Mouse (Mus musculus) heart, embryonic 11.5 days (tissue): ENCODE measurements around the gene Defb5. TPM values are rescaled to one million over a fixed set of nuclear protein-coding genes. Genes with fewer than 3 reads are reported as not detected.
"Not testable (repeated sequence)": the region's sequence is repeated elsewhere in the genome, so short reads cannot be mapped to it uniquely, and the experiment has no call there.

Source experiments
- ATAC-seq: fragments of 200-750 bp; cut with Nextera tagmentation; replicated peaks from 2 replicates; pipeline ENCODE4 v1.8.0; 2017; ENCODE audit warnings: moderate library complexity; ENCODE audit not compliant: insufficient number of reproducible peaks, low FRiP score, low TSS enrichment
- H3K27ac ChIP-seq: fragments of 300-500 bp; sonication (generic); 2 replicates; pipeline ENCODE4 v1.5.1; 2014; ENCODE audit warnings: mild to moderate bottlenecking, low read depth, low read length
- H3K27me3 ChIP-seq: fragments of 300-500 bp; sonication (generic); 2 replicates; pipeline ENCODE4 v1.6.1; 2014; ENCODE audit warnings: mild to moderate bottlenecking, low read length, mixed read lengths; ENCODE audit not compliant: control insufficient read depth, insufficient read depth
- H3K36me3 ChIP-seq: fragments of 300-500 bp; sonication (generic); 2 replicates; pipeline ENCODE4 v1.6.1; 2014; ENCODE audit warnings: mild to moderate bottlenecking, low read length, moderate library complexity, mixed read lengths; ENCODE audit not compliant: control insufficient read depth, insufficient read depth
- H3K4me1 ChIP-seq: fragments of 300-500 bp; sonication (generic); 2 replicates; pipeline ENCODE4 v1.6.1; 2014; ENCODE audit warnings: low read length; ENCODE audit not compliant: control insufficient read depth, insufficient read depth
- H3K4me2 ChIP-seq: fragments of 300-500 bp; sonication (generic); 2 replicates; pipeline ENCODE4 v1.6.1; 2014; ENCODE audit warnings: mild to moderate bottlenecking, moderate library complexity
- H3K4me3 ChIP-seq: fragments of 300-500 bp; sonication (generic); 2 replicates; pipeline ENCODE4 v1.5.1; 2014; ENCODE audit warnings: low read depth, low read length
- H3K9ac ChIP-seq: fragments of 300-500 bp; sonication (generic); 2 replicates; pipeline ENCODE4 v1.6.1; 2014; ENCODE audit warnings: mild to moderate bottlenecking, low read depth, low read length, moderate library complexity
- H3K9me3 ChIP-seq: fragments of 300-500 bp; sonication (generic); replicated peaks from 2 replicates; pipeline ENCODE4 v1.6.1; 2016; ENCODE audit warnings: low read length; ENCODE audit not compliant: control insufficient read depth
- WGBS: fragments of 180-500 bp; shearing (Covaris S2); extraction: QIAGEN DNeasy Blood & Tissue Kit; methylation state at CpG from one replicate; pipeline ENCODE4 v1.1.7; 2014; ENCODE audit not compliant: insufficient replicate concordance; 5-methylcytosine and 5-hydroxymethylcytosine counted together
- polyA plus RNA-seq: library from polyadenylated mRNA; unstranded; fragments of >200 nt; fragmentation: Nextera tagmentation; extraction: Ambion mirVana; gene quantifications from 2 replicates; pipeline ENCODE4 v1.2.1, GENCODE M21; 2014

Gene Defb5
- not detected in 2 replicates for polyA plus RNA-seq

DNA sequence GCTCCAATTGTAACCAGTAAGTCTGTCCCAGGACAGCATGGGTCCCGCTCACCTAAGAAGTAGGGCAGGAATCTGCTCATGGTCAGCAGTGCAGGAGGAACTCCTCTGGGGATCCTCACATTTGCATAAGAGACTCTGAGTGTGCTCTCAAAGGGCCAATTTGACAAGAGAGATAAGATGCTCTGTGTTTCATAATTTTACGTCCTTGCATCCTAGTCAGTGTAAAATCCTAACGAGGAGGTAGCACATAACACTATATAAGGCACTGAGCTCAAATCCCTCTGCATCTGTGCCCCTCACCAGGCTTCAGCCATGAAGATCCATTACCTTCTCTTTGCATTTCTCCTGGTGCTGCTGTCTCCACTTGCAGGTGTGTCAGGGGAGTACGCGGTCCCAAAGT lies at the start of gene Defb5:
Gene Defb5, plus strand, starts transcription at position 301 of the 400 bp plus-strand sequence.
- no peaks in the 10 kb centered on the region; the same call in 1 of the 2 replicates for H3K9me3 ChIP-seq
- H3K9ac ChIP-seq: no peak within 1 kb of the TSS
- H3K27me3 ChIP-seq: no peaks in the 10 kb centered on the region
- no peak within 1 kb of the TSS for H3K4me3 ChIP-seq
- 81% methylated on average over 5 of the region's 5 CpGs for WGBS
- no peak within 1 kb of the TSS for H3K27ac ChIP-seq
- H3K36me3 ChIP-seq: no peaks in the 10 kb centered on the region
- ATAC-seq: no peak
- H3K4me1 ChIP-seq: no peaks in the 10 kb centered on the region
- no peak within 1 kb of the TSS for H3K4me2 ChIP-seq

DNA sequence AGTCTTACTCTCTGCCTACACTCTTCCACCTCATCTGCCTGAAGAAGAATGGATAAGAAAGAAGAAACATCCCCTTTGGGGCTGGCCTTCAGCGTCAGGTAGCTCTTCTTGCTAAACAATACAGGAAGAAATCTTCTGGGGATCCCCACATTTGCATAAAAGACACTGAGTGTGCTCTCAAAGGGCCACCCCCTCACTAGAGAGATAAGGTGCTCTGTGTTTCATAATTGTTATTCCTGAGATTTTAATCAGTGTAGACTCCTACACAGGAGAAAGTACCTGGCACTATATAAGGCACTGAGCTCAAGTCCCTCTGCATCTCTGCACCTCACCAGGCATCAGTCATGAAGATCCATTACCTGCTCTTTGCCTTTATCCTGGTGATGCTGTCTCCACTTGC lies 22.2 kb upstream of the Defb5 start, which contains the start of gene Defb6:
Gene Defb6, plus strand, starts transcription at position 318 of the 400 bp plus-strand sequence.
- Histone ChIP-seq H3K9ac (no peak within 1 kb of the TSS), H3K9me3 (no peaks in the 10 kb centered on the region), H3K36me3 (no peaks in the 10 kb centered on the region), H3K4me2 (no peak within 1 kb of the TSS), H3K4me1 (no peaks in the 10 kb centered on the region), H3K27ac (no peak within 1 kb of the TSS), H3K27me3 (no peaks in the 10 kb centered on the region), H3K4me3 (no peak within 1 kb of the TSS)
- ATAC-seq: no peak
- 69% methylated on average over 1 of the region's 1 CpGs for WGBS

DNA sequence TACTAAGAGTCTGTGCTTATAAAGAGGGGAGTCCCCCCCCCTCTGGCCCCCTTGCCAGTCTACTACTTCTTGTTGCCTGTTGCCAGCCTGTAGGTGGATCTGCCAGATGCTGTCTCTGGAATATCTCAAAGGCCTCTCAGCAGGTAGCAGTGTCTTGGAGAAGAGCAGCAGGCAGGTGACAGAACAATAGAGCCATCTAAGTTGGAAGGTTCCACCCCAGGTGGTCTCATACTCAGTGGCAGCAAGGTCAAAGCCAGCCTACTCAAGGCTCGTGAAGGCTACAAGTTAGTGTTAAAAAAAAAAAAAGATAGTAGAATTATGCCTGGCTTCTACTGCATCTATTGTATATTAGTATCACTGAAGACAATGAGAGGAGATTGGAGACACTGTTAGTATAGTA lies 9.3 kb upstream of the Defb5 start:
- no peaks in the 10 kb centered on the region; the same call in 1 of the 2 replicates for H3K9me3 ChIP-seq
- H3K27ac ChIP-seq: no peak overlapping the region
- WGBS: 75% methylated on average over 1 of the region's 1 CpGs
- no peak overlapping the region for H3K9ac ChIP-seq
- no peak for ATAC-seq
- no peaks in the 10 kb centered on the region for H3K4me1 ChIP-seq
- H3K4me2 ChIP-seq: no peak overlapping the region
- no peaks in the 10 kb centered on the region for H3K27me3 ChIP-seq
- no peaks in the 10 kb centered on the region for H3K36me3 ChIP-seq
- no peak overlapping the region for H3K4me3 ChIP-seq

DNA sequence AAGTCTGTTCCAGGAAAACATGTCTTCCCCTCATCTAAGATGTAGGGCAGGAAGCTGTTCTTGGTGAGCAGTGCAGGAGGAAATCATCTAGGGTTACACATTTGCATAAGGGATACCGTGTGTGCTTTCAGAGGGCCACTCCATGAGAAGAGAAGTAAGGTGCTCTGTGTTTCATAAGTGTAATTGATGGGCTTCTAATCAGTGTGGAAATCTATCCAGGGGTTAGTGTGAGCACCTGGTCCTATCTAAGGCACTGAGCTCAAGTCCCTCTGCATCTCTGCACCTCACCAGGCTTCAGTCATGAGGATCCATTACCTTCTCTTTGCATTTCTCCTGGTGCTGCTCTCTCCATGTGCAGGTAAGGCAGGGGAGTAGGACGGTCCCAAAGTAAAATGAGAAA lies 7.8 kb upstream of the Defb5 start, which contains the start of gene Defb46:
Gene Defb46, plus strand, starts transcription at position 301 of the 400 bp plus-strand sequence.
- no peak within 1 kb of the TSS for H3K4me3 ChIP-seq
- WGBS: 57% methylated on average over 2 of the region's 2 CpGs
- H3K36me3 ChIP-seq: no peaks in the 10 kb centered on the region
- H3K9me3 ChIP-seq: no peaks in the 10 kb centered on the region; the same call in 1 of the 2 replicates
- no peak for ATAC-seq
- H3K4me1 ChIP-seq: no peaks in the 10 kb centered on the region
- no peaks in the 10 kb centered on the region for H3K27me3 ChIP-seq
- no peak within 1 kb of the TSS for H3K4me2 ChIP-seq
- no peak within 1 kb of the TSS for H3K9ac ChIP-seq
- H3K27ac ChIP-seq: no peak within 1 kb of the TSS

DNA sequence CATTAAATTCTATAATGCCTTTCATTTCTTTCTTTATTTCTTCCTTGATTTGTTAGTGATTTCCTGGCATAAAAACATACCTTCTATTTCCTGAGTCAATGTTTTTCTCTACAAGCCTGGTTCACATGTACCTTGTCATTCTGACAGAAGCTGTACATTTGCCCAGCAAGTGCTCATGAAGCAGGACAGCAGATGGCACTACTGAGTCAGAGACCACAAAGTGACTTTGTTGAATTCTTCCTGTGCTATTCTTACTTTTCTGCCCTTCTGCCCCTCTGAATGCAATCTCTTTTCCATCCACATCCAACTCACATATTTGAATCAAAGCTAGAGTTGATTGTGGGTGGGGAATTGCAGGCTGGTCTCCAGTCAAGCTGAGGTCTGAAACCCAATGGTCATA lies 10.8 kb downstream of the Defb5 start:
- no peaks in the 10 kb centered on the region for H3K4me1 ChIP-seq
- H3K9ac ChIP-seq: no peak overlapping the region
- no peaks in the 10 kb centered on the region for H3K9me3 ChIP-seq
- no peak overlapping the region for H3K27ac ChIP-seq
- no peak overlapping the region for H3K4me2 ChIP-seq
- no peak for ATAC-seq
- no peaks in the 10 kb centered on the region for H3K36me3 ChIP-seq
- H3K27me3 ChIP-seq: no peaks in the 10 kb centered on the region
- no peak overlapping the region for H3K4me3 ChIP-seq

DNA sequence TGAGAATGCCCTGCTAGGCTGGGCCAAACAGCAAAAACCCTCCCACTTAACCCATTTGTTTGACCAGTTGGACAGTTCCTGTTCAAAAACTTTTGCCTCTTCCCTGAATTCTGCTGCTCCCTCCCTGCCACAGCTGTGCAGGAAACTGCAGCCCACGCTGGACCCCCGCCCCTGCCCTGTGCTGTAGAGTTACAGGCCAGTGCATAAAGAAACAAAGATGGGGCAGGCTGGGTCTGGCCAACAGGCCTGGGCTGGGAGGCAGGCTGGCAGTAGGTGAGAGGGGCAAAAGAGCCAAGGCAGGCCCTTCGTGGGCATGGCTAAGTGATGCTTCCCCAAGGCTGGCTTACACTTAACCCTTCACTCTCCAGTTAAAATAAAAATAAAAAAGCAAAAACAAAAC lies 12.3 kb downstream of the Defb5 start:
- ATAC-seq: no peak
- Histone ChIP-seq H3K9ac (no peak overlapping the region), H3K36me3 (no peaks in the 10 kb centered on the region), H3K4me2 (no peak overlapping the region), H3K4me3 (no peak overlapping the region), H3K27ac (no peak overlapping the region), H3K4me1 (no peaks in the 10 kb centered on the region), H3K9me3 (no peaks in the 10 kb centered on the region), H3K27me3 (no peaks in the 10 kb centered on the region)
- 48% methylated on average over 3 of the region's 3 CpGs for WGBS

DNA sequence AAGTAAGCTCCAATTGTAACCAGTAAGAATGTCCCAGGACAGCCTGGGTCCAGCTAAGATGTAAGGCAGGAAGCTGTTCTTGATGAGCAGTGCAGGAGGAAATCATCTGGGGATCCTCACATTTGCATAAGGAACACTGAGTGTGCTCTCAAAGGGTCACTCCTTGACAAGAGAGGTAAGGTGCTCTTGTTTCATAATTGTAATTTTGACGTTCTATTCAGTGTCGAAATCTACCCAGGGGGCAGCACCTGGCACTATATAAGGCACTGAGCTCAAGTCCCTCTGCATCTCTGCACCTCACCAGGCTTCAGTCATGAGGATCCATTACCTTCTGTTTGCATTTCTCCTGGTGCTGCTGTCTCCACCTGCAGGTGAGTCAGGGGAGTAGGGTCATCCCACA lies 45.7 kb downstream of the Defb5 start, which contains the start of gene Defb3:
Gene Defb3, plus strand, starts transcription at position 301 of the 400 bp plus-strand sequence.
- H3K27me3 ChIP-seq, H3K36me3 ChIP-seq, H3K4me1 ChIP-seq, H3K9ac ChIP-seq, ATAC-seq, H3K4me2 ChIP-seq, H3K4me3 ChIP-seq, H3K27ac ChIP-seq, H3K9me3 ChIP-seq: not testable (repeated sequence)
- WGBS: 65% methylated on average over 2 of the region's 2 CpGs

DNA sequence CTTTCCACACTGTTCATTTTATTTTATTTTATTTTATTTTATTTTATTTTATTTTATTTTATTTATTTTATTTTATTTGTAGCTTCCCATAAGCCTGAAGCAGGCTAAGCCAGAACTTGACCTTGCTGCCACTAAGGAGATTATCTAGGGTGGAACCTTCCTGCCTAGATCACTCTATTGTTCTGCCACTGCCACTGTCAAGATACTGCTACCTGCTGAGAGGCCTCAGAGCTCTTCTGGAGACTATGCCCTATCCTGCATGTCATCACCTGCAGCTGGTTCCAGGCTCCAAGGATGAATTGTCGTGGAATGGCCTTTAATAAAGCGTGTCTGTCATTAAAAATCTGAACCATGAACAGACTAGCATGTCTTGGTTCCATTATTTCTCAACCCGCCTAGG lies 51.0 kb downstream of the Defb5 start:
- H3K4me1 ChIP-seq: not testable (repeated sequence)

More for the DNA sequence above, 51.0 kb downstream of the Defb5 start:
- H3K27me3 ChIP-seq, H3K9me3 ChIP-seq, H3K36me3 ChIP-seq, H3K27ac ChIP-seq, H3K9ac ChIP-seq, ATAC-seq, H3K4me2 ChIP-seq, H3K4me3 ChIP-seq: not testable (repeated sequence)
- 49% methylated on average over 3 of the region's 3 CpGs for WGBS
